Comparison of ENCODE assay signal across 25 mouse cellular contexts in the genomic region with DNA sequence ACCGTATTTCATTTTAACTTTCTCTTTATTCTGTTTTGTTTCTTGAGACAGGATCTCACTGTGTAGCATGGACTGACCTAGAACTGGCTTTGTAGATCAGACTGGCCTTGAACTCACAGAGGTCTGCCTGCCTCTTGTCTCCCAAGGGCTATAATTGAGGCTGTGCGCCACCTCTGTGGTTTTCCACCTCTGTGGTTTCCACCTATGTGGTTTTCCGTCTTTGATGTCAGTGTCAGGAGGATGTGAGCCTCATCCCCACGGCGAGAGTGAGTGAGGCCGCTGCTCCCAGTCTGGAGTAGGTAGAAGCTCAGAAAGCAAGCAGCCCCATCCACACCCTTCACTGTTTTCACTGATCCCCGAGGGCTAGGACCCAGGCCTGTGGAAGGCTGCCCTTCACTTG. TPM values are rescaled to one million over a fixed set of nuclear protein-coding genes. Genes with fewer than 3 reads are reported as not detected.
"Had no signal": no experiment of that assay in that cellular context is flagged by ENCODE, and none has a peak within 500 bp of the region (broad histone marks: within the 10 kb centered on the region; RNA-seq: fewer than 3 reads in every experiment).

No protein-coding gene starts in this region.

- H3K4me2 ChIP-seq: kidney, embryonic 15.5 days; limb, embryonic 12.5 days; limb, embryonic 15.5 days; liver, embryonic 11.5 days; lung, embryonic 14.5 days; midbrain, embryonic 13.5 days; neural tube, embryonic 12.5 days; neural tube, embryonic 15.5 days; stomach, embryonic 15.5 days had no signal

- DNase-seq: kidney, adult 2 months; kidney, postnatal 10 days; kidney, postnatal 36 days; layer of hippocampus, postnatal 36 days; left cerebral cortex, postnatal 4 days; liver, postnatal 0 days; lung, embryonic 14.5 days; right cerebral cortex, adult 18-20 months; right cerebral cortex, postnatal 14 days; right cerebral cortex, postnatal 4 days had no signal

- H3K9ac ChIP-seq: kidney, embryonic 15.5 days; limb, embryonic 12.5 days; limb, embryonic 15.5 days; liver, embryonic 14.5 days; liver, postnatal 0 days; lung, embryonic 14.5 days; midbrain, embryonic 13.5 days; neural tube, embryonic 12.5 days; neural tube, embryonic 15.5 days; stomach, embryonic 15.5 days had no signal

- H3K9me3 ChIP-seq: kidney, embryonic 15.5 days; limb, embryonic 12.5 days; limb, embryonic 15.5 days; midbrain, embryonic 13.5 days; neural tube, embryonic 12.5 days; neural tube, embryonic 15.5 days; stomach, embryonic 15.5 days had no signal

- ATAC-seq: intestine, embryonic 16.5 days; liver, postnatal 0 days; lung, postnatal 0 days; midbrain, embryonic 13.5 days had no signal

- H3K4me1 ChIP-seq: kidney, embryonic 15.5 days; limb, embryonic 12.5 days; limb, embryonic 15.5 days; midbrain, embryonic 13.5 days; neural tube, embryonic 12.5 days; neural tube, embryonic 15.5 days; stomach, embryonic 15.5 days had no signal

- H3K4me3 ChIP-seq: kidney, embryonic 15.5 days; left cerebral cortex, adult 2 months; limb, embryonic 12.5 days; limb, embryonic 15.5 days; midbrain, embryonic 13.5 days; neural tube, embryonic 12.5 days; neural tube, embryonic 15.5 days; stomach, embryonic 15.5 days had no signal

- H3K27me3 ChIP-seq: kidney, embryonic 15.5 days; limb, embryonic 12.5 days; limb, embryonic 15.5 days; midbrain, embryonic 13.5 days; neural tube, embryonic 12.5 days; neural tube, embryonic 15.5 days; stomach, embryonic 15.5 days had no signal

- H3K27ac ChIP-seq: kidney, embryonic 15.5 days; left cerebral cortex, adult 2 months; limb, embryonic 12.5 days; limb, embryonic 15.5 days; liver, embryonic 14.5 days; macrophage; midbrain, embryonic 13.5 days; neural tube, embryonic 12.5 days; neural tube, embryonic 15.5 days; stomach, embryonic 15.5 days had no signal

RNA-seq across cellular contexts. Expression of a gene that starts 21.1 kb away (rescaled TPM):
- total RNA-seq: layer of hippocampus, postnatal 10 days; layer of hippocampus, postnatal 36 days; megakaryocyte, adult 5-6 weeks had no signal
- polyA plus RNA-seq: intestine, embryonic 16.5 days; kidney, adult 2 months; kidney, embryonic 15.5 days; limb, embryonic 12.5 days; limb, embryonic 15.5 days; liver, embryonic 11.5 days; liver, embryonic 14.5 days; liver, postnatal 0 days; lung, embryonic 14.5 days; lung, postnatal 0 days; macrophage; midbrain, embryonic 13.5 days; neural tube, embryonic 12.5 days; neural tube, embryonic 15.5 days; stomach, embryonic 15.5 days had no signal

RNA-seq across cellular contexts. Expression of a gene that starts 27.5 kb away (rescaled TPM):
- total RNA-seq: layer of hippocampus, postnatal 10 days; megakaryocyte, adult 5-6 weeks had no signal
- polyA plus RNA-seq: intestine, embryonic 16.5 days; kidney, adult 2 months; kidney, embryonic 15.5 days; limb, embryonic 12.5 days; limb, embryonic 15.5 days; liver, embryonic 11.5 days; liver, embryonic 14.5 days; liver, postnatal 0 days; lung, embryonic 14.5 days; lung, postnatal 0 days; macrophage; midbrain, embryonic 13.5 days; neural tube, embryonic 12.5 days; neural tube, embryonic 15.5 days; stomach, embryonic 15.5 days had no signal
